Mouse (Mus musculus) cortical plate, adult 2 months (tissue): Measurements from ENCODE around the gene Parm1.

ENCODE experiments used
- CTCF ChIP-seq: fragments of 200-500 bp; IDR thresholded peaks from 2 replicates; pipeline ENCODE4 v1.5.1; 2011; ENCODE audit warnings: mild to moderate bottlenecking, control low read depth, low read length; ENCODE audit not compliant: insufficient read depth; ENCODE audit errors: extremely low read depth
- POLR2A ChIP-seq: fragments of 200-500 bp; IDR thresholded peaks from 2 replicates; pipeline ENCODE4 v1.6.1; 2011; ENCODE audit warnings: mild to moderate bottlenecking, low read length, control low read depth; ENCODE audit not compliant: insufficient read depth; ENCODE audit errors: extremely low read depth

GRCm38 (mm10) chr5:91518302-91518790 is 931 bp downstream of the Parm1 start:
- no peak for TF ChIP-seq CTCF
- no peak for TF ChIP-seq POLR2A
